Mouse (Mus musculus) neural tube, embryonic 11.5 days (tissue): ENCODE results near the gene Dcaf17. TPM values are rescaled to one million over a fixed set of nuclear protein-coding genes. Genes with fewer than 3 reads are reported as not detected.

Experiments used
- ATAC-seq: fragments of 200-750 bp; cut with Nextera tagmentation; 2 replicates; pipeline ENCODE4 v1.8.0; 2017; ENCODE audit warnings: moderate number of reproducible peaks, mild to moderate bottlenecking, moderate TSS enrichment, moderate library complexity; ENCODE audit not compliant: insufficient read depth, low FRiP score, low TSS enrichment
- DNase-seq: peaks from one replicate; pipeline ENCODE4 v3.0.0-alpha.2; 2015; ENCODE audit warnings: low spot score
- H3K27ac ChIP-seq: fragments of 300-500 bp; sonication (generic); 2 replicates; pipeline ENCODE4 v1.5.1; 2014; ENCODE audit warnings: low read depth, mild to moderate bottlenecking, low read length
- H3K27me3 ChIP-seq: fragments of 300-500 bp; sonication (generic); 2 replicates; pipeline ENCODE4 v1.6.1; 2014; ENCODE audit warnings: mild to moderate bottlenecking, low read length, mixed read lengths; ENCODE audit not compliant: control insufficient read depth, insufficient read depth
- H3K36me3 ChIP-seq: fragments of 300-500 bp; sonication (generic); 2 replicates; pipeline ENCODE4 v1.6.1; 2014; ENCODE audit warnings: mild to moderate bottlenecking, low read length, moderate library complexity, mixed read lengths; ENCODE audit not compliant: control insufficient read depth, insufficient read depth
- H3K4me1 ChIP-seq: fragments of 300-500 bp; sonication (generic); 2 replicates; pipeline ENCODE4 v1.6.1; 2014; ENCODE audit warnings: low read length, mixed read lengths; ENCODE audit not compliant: control insufficient read depth, insufficient read depth
- H3K4me2 ChIP-seq: fragments of 300-500 bp; sonication (generic); 2 replicates; pipeline ENCODE4 v1.6.1; 2014; ENCODE audit warnings: low read depth, mild to moderate bottlenecking, moderate library complexity
- H3K4me3 ChIP-seq: fragments of 300-500 bp; sonication (generic); 2 replicates; pipeline ENCODE4 v1.5.1; 2014; ENCODE audit warnings: low read depth, low read length
- H3K9ac ChIP-seq: fragments of 300-500 bp; sonication (generic); 2 replicates; pipeline ENCODE4 v1.6.1; 2014; ENCODE audit warnings: mild to moderate bottlenecking, low read length
- H3K9me3 ChIP-seq: fragments of 300-500 bp; sonication (generic); 2 replicates; pipeline ENCODE4 v1.6.1; 2016; ENCODE audit warnings: low read length; ENCODE audit not compliant: control insufficient read depth
- WGBS: fragments of 180-500 bp; shearing (Covaris S2); extraction: QIAGEN DNeasy Blood & Tissue Kit; methylation state at CpG from one replicate; pipeline ENCODE4 v1.1.7; 2014; 5-methylcytosine and 5-hydroxymethylcytosine counted together
- polyA plus RNA-seq: library from polyadenylated mRNA; unstranded; fragments of >200 nt; fragmentation: Nextera tagmentation; extraction: Ambion mirVana; gene quantifications from 2 replicates; pipeline ENCODE4 v1.2.1, GENCODE M21; 2014

Gene Dcaf17
- polyA plus RNA-seq, 1 experiment from 2014 or later, result 33.1 TPM

GRCm38 (mm10) chr2:71121406-71121805, 66.3 kb downstream of the Dcaf17 start:
- Histone ChIP-seq H3K4me3 (no peak overlapping the region), H3K4me1 (peaks cover 3% of the 10 kb centered on the region; the same call in 1 of the 2 replicates), H3K36me3 (no peaks in the 10 kb centered on the region), H3K4me2 (no peak overlapping the region), H3K27ac (no peak overlapping the region), H3K9me3 (no peaks in the 10 kb centered on the region), H3K27me3 (peaks cover 6% of the 10 kb centered on the region; the same call in 1 of the 2 replicates), H3K9ac (no peak overlapping the region)
- no peak for ATAC-seq
- DNase-seq, result no peak
- WGBS, result 24% methylated on average over 5 of the region's 5 CpGs

- 72% methylated on average over 13 of the region's 13 CpGs for WGBS
- ATAC-seq, result no peak
- H3K9me3 ChIP-seq, result no peaks in the 10 kb centered on the region
Observed at GRCm38 (mm10) chr2:71122268-71123029, 67.3 kb downstream of the Dcaf17 start.

GRCm38 (mm10) chr2:71123591-71123990, 68.5 kb downstream of the Dcaf17 start:
- no peak overlapping the region for H3K9ac ChIP-seq
- H3K4me1 ChIP-seq, result peaks cover 3% of the 10 kb centered on the region; the same call in 1 of the 2 replicates
- H3K4me2 ChIP-seq, result no peak overlapping the region
- ATAC-seq, result no peak
- 66% methylated on average over 2 of the region's 2 CpGs for WGBS
- no peaks in the 10 kb centered on the region for H3K27me3 ChIP-seq
- no peak overlapping the region for H3K27ac ChIP-seq
- no peaks in the 10 kb centered on the region for H3K9me3 ChIP-seq
- no peak for DNase-seq
- H3K36me3 ChIP-seq, result no peaks in the 10 kb centered on the region
- no peak overlapping the region for H3K4me3 ChIP-seq

More at GRCm38 (mm10) chr2:71122268-71123029, 67.3 kb downstream of the Dcaf17 start:
- Histone ChIP-seq H3K27ac (no peak overlapping the region), H3K9ac (no peak overlapping the region), H3K36me3 (no peaks in the 10 kb centered on the region), H3K4me3 (no peak overlapping the region), H3K27me3 (peaks cover 6% of the 10 kb centered on the region; the same call in 1 of the 2 replicates), H3K4me2 (no peak overlapping the region), H3K4me1 (peaks cover 3% of the 10 kb centered on the region; the same call in 1 of the 2 replicates)
- no peak for DNase-seq

- no peaks in the 10 kb centered on the region for H3K36me3 ChIP-seq
- no peak overlapping the region for H3K4me3 ChIP-seq
- WGBS, result 85% methylated on average over 10 of the region's 10 CpGs
- no peak overlapping the region for H3K9ac ChIP-seq
- DNase-seq (no peak), ATAC-seq (no peak)
- H3K27me3 ChIP-seq, result no peaks in the 10 kb centered on the region
- no peak overlapping the region for H3K27ac ChIP-seq
- H3K4me2 ChIP-seq, result no peak overlapping the region
- H3K4me1 ChIP-seq, result no peaks in the 10 kb centered on the region
- no peaks in the 10 kb centered on the region for H3K9me3 ChIP-seq
Observed at GRCm38 (mm10) chr2:71127779-71128534, 72.8 kb downstream of the Dcaf17 start.

GRCm38 (mm10) chr2:71130366-71130765, 75.2 kb downstream of the Dcaf17 start:
- no peak overlapping the region for H3K9ac ChIP-seq
- H3K36me3 ChIP-seq, result no peaks in the 10 kb centered on the region
- WGBS, result 93% methylated on average over 2 of the region's 2 CpGs
- DNase-seq (no peak), ATAC-seq (no peak)
- no peaks in the 10 kb centered on the region for H3K27me3 ChIP-seq
- no peak overlapping the region for H3K27ac ChIP-seq
- no peak overlapping the region for H3K4me3 ChIP-seq
- no peak overlapping the region for H3K4me2 ChIP-seq
- H3K9me3 ChIP-seq, result no peaks in the 10 kb centered on the region
- no peaks in the 10 kb centered on the region for H3K4me1 ChIP-seq

- H3K27me3 ChIP-seq, result no peaks in the 10 kb centered on the region
- ATAC-seq, result no peak
- DNase-seq, result no peak
- H3K9ac ChIP-seq, result no peak overlapping the region
- no peak overlapping the region for H3K27ac ChIP-seq
- H3K4me2 ChIP-seq, result no peak overlapping the region
- no peaks in the 10 kb centered on the region for H3K4me1 ChIP-seq
- H3K4me3 ChIP-seq, result no peak overlapping the region
- no peaks in the 10 kb centered on the region for H3K36me3 ChIP-seq
- 84% methylated on average over 3 of the region's 3 CpGs for WGBS
- no peaks in the 10 kb centered on the region for H3K9me3 ChIP-seq
Observed at GRCm38 (mm10) chr2:71131866-71132496, 76.9 kb downstream of the Dcaf17 start.

GRCm38 (mm10) chr2:71134041-71134505, 78.9 kb downstream of the Dcaf17 start:
- 92% methylated on average over 9 of the region's 9 CpGs for WGBS
- no peak for DNase-seq
- no peak overlapping the region for H3K4me3 ChIP-seq

GRCm38 (mm10) chr2:71134836-71135235, 79.7 kb downstream of the Dcaf17 start:
- Histone ChIP-seq H3K4me3 (no peak overlapping the region), H3K9ac (no peak overlapping the region), H3K9me3 (no peaks in the 10 kb centered on the region), H3K27me3 (no peaks in the 10 kb centered on the region), H3K4me1 (no peaks in the 10 kb centered on the region), H3K27ac (no peak overlapping the region), H3K36me3 (no peaks in the 10 kb centered on the region), H3K4me2 (no peak overlapping the region)
- DNase-seq (no peak), ATAC-seq (no peak)
- WGBS, result 79% methylated on average over 5 of the region's 5 CpGs

More at GRCm38 (mm10) chr2:71134041-71134505, 78.9 kb downstream of the Dcaf17 start:
- Histone ChIP-seq H3K4me2 (no peak overlapping the region), H3K27me3 (no peaks in the 10 kb centered on the region), H3K4me1 (no peaks in the 10 kb centered on the region), H3K9ac (no peak overlapping the region), H3K27ac (no peak overlapping the region), H3K9me3 (no peaks in the 10 kb centered on the region), H3K36me3 (no peaks in the 10 kb centered on the region)
- ATAC-seq, result no peak
